Mouse (Mus musculus) yolk sac, embryonic 10.5 days (tissue): ENCODE measurements around the gene Spef1.

Experiments used
- DNase-seq: peaks from one replicate; pipeline ENCODE4 v3.0.0-alpha.2; 2017; ENCODE audit warnings: low spot score

Gene Spef1

DNA sequence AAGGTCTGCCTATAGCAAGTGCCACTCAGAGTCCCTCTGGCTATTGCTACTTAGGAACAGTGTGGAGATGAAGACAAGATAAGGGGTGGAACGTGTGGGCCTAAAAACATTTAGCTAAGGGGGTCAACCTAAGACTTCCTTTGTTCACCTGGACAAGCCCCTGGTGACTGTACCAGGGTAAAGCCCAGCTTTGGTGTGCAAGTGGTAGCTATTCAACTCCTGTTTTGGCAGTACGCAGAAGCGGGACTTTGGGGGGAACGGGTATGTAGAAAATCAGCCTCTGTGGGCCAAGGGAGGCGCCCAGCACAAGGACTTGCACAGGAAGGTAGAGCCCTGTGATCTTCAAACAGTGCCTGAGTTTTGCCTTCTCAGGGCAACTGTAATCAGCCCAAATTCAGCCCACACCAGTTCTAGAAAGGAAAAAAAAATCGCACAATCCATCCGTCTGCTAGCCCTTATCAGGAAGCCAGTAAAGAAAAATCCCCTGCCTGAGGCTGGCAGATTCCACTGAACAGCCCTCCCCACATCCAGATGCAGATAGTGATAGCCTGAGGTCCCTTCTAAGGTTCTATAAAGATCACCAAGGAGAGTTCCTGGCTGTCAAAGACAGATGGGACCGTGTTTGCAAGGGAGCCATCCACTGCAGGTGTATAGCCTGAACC is 18.6 kb upstream of the Spef1 start:
- DNase-seq: peak; percentile 49

DNA sequence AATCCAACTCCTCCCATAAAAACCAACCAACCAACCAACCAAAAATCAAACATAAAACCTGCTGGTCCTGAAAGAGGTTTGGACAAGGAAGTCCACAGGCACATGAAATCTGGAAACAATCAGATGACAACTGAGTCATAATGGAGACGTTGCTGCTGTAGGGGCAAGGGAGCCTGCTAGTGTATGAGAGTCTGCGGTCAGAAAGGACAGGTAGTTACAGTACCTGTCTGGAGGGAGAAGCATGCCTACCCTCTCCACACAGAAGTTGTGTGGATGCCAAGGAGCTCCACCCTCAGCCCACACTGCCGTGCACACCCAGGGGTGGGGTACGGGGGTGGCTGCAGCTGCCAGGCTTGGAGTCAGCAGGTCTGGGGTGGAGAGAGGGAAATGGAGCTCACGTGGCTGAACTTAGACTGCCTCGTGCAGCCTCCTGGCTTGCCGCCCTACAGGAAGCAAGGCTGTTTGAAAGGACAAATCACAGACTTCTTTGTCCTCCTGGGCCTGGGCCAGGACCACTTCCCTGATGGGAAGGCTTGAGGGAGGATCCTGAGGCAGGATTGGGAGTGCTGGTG is 17.4 kb upstream of the Spef1 start:
- no peak for DNase-seq

DNA sequence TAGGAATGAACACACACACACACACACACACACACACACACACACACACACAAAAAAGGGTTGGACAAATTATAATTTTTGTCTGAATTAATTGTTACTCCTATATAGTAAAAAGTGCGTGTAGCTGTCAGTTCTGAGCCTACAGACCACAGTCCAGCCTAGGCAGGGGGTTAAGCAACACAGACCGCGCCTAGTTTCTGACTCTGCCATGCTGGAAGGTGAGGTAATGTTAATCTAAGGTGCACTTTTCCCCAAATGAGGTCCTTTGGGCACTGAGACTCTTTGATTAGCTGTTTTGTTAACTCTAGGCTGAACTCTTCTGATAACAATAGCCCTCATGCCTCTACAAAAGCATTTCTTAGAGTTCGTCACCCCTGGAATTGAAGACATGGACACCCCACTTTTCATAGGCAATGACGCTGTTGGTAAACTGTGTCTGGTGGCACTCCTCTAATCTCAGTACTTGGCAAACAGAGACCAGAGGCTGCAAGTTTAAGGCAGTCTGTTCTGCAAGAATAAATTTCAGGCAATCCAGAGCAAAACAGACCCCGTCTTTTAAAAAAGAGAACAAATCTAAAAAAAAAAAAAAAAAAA is 16.8 kb upstream of the Spef1 start:
- DNase-seq: no peak

DNA sequence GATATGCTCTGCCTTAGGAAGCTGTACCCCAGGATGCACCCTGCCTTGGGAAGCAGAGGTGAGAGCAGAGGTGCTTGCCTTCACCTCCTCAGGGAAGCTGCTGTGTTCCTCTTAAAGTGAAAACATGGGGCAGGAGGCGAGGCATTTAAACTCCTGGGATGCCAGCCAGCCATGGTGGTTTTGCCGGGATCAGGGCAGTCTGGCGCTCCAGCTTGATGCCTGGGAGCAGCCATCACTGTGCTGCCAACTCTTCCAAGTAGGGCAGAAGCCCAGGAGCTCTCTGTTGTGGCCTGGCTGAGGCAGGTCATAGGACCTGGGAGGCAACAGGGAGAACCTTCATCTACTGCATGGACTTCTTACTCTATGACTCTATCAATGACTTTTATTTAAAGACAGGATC is 14.2 kb upstream of the Spef1 start:
- no peak for DNase-seq

DNA sequence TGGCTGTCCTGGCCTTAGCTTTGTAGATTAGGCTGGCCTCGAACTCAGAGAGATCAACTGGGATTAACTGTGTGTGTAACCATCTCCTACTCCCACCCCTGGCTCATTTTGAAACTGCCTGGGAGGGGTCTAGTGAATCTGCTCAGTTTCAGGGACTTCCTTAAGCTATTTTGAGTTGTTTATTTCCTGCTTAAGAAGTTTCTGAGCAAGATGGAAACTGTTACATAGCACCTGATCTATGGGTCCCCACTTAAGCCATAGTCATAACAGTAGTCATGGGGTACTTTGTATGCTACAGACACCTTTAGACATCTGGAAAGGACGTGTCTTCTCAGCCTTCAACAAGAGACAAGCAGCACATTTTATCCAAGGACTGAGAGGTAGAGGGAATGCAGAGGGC is 13.6 kb upstream of the Spef1 start:
- DNase-seq: no peak

DNA sequence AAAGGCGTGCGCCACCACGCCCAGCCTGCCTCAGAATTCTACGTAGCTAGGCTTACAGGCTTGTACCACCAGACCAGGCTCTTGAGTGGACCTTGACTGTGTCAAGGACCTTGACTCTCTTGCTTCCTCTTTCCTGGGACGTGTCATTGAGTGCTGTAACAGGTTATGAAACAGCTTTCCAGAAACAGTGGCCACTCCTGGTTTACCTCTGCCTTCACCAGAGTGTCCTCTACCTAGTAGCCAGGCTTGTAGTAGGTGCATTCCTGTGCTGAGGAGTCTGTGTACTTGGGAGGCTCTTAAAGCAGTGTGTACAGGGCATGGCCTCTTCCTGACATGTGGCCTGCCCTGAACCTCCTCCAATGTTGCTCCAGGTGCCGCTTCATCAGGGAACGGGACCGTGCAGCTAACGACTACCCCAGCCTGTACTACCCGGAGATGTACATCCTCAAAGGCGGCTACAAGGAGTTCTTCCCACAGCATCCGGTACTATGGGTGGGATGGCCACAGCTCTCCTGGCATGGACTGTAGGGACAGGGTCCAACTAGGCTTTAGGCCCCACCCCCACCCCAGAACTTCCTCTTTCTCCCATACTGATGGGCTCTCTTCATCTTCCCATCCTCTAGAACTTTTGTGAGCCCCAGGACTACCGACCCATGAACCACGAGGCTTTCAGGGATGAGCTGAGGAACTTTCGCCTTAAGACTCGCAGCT is 9.7 kb upstream of the Spef1 start:
- DNase-seq: no peak

DNA sequence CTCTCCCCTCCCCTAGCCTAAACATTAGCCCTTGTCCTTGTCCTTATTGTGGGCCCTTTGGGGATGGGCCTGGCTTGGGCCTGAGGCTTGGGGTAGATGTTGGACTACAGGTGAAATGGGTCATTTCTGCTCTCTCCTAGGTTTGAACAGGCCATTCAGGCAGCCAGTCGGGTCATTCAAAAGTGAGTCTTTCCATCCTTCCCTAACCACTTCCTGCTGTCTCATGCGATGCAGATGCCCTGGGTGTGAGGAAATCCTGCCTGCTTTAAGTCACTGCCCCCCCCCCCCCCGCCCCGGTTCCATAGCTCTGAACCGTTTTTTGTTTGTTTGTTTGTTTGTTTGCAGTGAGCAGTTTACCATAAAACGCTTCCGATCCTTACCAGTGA is 3.9 kb upstream of the Spef1 start:
- no peak for DNase-seq

DNA sequence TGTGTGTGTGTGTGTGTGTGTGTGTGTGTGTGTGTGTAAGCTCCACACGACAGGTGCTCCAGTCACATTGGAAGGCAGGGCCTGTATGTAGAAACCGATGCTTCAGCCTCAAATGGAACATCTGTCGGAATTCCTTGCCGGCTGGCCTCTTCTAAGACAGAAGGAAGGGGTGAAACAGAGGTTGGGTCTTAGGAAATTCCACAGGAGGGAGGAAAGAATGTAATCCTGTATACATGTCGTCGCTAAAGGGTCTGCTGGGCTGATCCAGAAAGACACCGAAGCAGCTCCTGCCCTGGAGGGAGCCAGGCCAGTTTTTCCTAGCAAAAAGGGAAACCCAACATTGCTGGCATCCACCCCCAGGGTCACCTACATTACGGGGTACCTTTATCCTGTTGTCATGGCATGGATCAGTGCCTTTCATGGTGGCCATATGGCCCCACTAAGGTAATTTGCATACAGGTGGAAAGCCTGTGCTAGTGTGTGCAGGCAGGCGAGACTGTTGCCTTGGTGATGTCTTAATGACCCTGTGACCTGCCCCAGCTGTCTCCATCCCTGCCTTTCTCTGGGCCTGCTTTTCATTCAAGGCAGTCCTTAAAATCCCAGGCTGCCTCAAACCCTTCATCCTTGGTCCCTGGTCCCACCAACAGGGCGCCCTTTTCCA is 3.4 kb upstream of the Spef1 start:
- no peak for DNase-seq

DNA sequence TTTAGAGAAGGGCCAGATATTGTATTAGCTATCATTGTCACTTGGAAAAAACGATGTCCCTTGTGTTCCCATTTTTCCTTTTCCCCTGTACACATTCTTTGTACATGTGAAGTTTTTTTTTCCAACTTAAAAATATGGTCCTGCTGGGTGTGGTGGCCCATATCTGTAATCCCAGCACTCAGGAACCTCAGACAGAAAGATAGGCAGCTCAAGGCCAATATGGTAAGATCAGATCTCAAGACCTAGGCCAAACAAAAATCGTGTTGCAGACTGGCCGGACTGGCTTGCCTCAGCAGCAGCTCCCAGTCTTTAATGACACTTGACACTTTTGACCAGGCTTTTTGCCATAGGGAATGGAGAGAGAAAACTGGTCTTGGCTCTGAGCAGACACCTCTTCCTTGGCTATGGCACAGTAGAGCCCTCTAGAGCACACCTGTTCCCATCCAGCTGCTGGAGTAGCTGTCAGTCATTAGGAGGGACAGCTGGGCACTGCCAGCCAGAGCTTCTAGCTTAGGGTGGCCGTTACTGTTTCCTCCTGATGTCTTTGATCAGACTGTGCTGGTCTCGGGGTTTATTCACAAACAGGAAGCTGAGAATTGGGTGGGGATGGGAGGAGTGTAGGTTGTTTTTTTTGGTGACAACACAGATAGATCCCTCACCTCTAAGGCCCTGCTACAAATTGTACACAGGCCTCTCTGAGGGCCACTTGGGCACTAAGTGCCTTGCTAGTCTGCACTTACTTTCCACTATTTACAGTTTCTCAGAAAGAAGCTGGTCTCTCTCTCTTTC is 2.6 kb upstream of the Spef1 start:
- DNase-seq: no peak

DNA sequence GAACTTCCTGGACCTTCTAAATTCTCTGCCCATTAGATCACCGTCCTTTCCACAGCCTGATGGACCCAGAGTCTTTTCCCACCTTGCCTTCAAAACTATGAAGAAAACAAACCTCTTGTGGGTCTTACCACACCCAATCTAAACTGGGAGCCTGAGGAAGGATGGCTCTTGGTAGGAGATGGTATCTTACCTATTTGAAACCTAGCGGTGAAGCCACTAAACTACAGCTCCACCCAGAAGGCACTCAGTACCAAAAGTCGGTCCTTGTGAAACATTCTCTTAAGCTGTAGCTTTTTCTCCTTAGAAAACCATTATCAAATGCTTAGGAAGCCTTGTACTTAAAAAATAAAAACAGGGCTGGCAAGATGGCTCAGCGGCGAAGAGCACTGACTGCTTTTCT is 1.2 kb upstream of the Spef1 start:
- no peak for DNase-seq

DNA sequence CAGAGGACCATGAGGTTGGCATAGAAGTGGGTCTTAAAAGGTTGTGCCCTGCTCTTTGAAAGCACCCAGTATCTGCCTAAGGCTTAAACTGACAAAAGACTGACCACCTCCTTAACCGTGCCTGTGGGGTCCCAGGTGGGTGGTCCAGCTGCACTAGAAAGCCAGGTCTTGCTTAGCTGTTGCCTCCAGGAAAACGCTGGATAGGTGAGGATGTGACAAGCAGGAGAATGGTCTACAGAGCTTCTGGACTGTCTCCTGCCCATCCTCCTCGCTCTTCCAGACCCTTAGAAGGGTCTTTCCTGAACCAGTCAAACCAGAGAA is 480 bp upstream of the Spef1 start:
- no peak for DNase-seq

DNA sequence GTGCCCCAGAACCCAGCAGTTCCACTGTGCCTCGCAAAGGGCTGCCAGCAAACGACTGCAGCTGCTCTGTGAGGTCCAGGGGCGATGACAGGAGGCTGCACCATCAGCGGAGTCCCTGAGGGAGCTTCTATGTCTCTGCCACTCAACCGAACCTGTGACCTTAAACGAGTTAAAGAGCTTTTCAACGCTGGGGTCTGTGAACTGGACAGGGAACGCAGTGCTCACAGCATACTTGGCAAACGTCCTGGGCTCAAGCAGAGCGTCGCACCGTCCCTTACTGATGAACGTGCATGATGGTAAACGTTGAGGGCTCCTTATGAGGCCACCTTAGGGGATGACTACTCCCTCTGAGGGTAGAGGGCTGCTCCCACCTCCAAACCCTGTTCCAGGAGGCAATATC is 739 bp downstream of the Spef1 start:
- DNase-seq: no peak

DNA sequence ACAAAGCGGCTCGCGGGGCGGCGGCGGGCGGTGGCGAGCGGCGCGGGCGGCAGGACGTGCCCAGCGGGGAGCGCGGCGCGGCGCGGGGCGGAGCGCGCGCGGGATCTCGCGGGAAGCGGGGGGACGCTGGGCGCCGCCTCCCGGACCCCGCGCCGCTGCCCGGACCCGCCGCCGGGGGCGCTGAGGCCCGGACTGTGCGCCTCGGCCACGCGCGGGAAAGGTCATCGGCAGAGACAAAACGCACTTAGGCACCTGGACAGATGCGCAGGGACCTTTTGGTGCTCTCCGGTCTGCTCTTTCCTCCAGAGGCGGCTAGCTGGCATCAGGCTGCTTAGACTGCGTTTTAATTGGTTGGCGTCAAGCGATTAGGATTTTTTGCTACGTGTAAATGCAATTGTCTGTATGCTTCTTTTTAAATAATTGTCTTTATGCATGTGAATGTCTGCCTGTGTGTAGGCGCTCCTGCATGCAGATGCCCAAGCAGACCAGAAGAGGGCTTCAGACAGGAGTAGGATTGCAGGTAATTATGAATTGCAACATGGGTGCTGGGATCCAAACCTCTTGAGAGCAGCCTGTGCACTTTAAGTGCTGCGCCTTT is 7.0 kb downstream of the Spef1 start, which contains the start of gene Cenpb:
Gene Cenpb (minus strand): TSS at position 78 of the 598 bp plus-strand sequence.
- DNase-seq: peak; percentile 77

DNA sequence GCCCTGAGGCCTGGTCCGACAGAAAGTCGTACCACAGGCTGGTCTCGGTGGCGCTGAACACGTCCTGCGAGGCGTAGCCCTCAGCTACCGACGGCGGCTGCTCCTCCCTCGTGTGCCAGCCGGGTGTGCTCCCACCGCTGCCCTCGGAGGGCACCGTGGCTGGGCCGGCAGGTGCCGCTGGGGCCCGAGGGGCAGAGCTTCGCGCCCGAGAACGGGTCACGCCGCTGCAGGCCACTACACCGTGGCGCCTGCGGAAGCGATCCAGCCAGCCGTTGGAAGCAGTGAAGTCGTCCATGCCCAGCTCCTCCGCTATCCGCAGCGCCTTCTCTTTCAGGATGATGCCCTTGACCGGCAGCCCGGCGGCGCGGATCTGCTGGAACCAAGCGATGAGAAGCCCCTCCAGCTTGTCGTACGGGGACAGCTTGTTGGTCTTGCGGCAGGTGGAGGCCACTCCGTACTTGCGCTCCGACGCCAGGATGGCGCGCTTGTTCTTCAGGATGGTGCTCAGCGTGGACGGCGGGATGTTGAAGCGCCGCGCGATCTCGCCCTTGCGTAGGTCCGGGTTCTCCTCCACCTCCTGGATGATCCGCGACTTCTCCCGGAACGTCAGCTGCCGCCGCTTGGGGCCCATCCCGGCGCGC is 7.7 kb downstream of the Spef1 start:
- peak; percentile 67 for DNase-seq

DNA sequence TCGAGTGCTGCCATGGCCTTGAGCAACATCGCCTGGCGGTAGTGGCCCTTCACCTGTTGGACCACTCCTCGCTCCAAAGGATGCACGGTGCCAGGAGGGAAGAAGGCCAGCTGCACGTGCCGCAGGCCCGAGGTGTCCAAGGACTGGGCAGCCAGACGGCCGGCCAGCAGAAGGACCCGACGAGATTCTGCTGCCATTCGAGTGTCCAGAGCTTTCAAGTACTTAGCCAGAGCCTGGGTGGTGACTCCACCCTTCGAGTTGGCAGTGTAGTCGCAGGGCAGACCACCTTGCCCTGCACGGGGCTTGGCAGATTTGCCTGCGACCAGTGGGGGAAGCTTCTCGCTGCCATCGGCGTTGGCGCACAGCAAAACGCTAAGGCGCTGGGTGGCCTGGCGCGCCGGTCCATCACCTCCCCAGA is 8.2 kb downstream of the Spef1 start:
- peak; percentile 25 for DNase-seq

DNA sequence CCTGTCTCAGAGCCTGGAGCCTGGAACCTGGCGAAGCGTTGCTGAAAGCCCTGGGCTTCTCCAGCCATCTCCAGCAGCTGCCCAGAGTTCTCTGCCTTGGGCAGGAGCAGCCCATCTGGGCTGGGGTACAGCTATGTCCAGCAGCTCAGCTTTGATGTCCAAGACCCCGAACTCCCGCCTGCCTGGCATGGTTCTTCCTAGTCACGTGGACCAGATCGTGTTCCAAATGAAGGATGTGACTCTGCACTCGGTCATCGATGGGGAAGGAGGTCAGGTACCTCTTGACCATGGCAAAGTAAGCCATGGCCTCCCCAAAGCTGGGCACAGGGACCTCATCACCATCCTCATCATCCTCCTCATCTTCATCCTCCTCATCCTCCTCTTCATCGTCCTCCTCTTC is 9.2 kb downstream of the Spef1 start:
- DNase-seq: no peak

DNA sequence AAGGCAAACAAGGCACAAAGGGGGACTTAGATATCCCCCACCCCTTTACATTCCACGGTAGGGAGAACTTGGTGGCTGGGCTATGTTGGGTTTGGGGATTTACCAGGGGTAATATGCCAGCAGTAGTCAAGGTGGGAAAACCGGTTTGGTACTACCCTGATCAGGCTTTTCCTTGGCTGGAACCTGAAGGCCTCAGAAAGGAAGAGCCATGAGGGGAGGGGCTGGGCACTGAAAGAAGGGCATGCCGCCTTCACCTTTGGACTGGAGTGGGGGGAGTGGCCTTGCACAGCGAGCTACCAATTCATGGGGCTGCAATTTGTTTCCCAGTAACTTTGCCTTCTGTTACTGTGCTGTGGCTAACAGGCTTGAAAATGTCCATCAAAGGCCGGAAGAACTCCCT is 10.6 kb downstream of the Spef1 start:
- DNase-seq: peak; percentile 65

DNA sequence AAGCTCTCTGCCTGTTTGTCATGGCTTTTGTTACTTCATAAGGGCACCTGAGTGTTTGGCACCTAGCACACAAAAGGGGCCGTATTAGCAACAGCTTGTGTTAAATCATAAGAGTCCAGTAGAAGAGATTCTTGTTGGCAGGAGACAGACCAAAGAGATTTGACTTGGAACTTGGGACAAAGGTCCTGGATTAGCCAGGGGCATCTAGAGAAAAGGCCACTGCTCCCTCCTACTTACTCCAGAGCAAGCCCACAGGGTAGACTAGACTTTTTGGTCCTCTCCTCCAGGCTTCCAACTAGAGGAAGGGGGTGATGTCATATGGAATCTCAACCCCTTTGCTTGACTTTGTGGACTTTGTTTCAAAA is 11.2 kb downstream of the Spef1 start:
- no peak for DNase-seq

DNA sequence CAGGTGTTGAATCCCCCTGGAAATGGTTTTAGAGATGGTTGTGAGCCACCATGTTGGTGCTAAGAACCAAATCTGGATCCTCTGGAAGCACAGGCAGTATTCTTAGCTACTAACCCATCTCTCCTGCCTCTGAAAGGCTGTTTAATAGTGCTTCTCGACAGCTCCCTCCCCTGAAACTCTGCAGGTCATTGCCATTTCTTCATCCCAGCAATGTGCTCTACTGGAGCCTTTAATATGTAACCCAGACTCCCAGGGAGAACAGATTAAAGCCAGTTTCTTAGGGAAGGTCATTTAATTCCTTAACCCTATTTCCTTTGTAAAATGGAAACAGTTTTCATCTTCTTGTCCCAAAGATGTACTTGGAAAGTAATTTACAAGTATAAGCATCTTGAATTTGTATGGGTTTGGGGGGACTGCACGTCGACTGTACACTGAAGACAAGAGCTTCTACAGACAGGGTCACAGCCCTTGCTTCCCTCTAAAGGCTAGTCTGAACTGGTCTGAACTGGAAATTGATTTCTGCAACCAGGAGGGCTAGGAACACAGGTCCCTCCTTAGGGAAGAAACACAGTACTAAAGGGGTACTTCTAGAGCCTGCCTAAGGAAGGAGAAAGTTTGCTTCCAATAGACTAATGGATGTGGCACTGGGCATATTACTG is 11.7 kb downstream of the Spef1 start:
- no peak for DNase-seq

DNA sequence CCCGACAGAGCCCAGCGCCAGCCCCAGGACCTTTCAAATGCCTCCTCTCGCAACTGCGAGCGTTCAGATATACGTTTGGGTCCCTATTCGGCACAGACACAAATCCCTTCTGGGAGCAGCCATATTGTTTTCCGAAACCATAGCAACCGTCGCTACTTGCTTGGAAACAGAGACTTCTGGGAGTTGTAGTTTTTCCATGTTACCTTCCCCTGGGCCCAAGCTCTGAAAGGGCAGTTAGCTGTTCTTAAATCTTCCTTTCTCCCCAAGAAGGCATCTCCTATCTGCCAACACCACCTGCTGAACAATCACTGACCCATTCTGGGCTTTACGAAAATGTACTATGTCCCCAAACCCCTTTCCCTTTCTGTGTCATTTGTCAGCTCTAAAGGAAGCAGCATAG is 12.4 kb downstream of the Spef1 start:
- DNase-seq: peak; percentile 72

DNA sequence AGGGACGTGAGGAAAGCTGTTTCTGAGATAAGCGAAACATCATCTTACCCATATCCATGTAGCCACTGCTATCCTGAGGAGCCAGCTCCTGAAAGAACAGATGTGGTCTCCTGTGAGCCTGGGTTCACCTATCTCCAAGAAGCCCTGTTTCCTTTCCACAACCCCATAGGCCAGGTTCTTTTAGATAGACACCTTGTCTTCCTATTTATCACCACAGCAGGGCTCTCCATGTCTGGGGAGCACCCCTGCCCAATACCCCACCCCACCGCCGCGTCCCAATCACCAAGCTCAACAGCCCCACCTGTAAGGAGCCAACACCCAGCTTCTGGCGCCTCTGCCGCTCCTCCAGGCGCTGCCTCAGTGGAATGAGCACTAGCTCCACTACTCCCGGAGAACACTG is 14.8 kb downstream of the Spef1 start:
- DNase-seq: no peak
